Mouse (Mus musculus) mature B cell (primary cell): Measurements from ENCODE around the gene Rnf212b.

Source experiments
- in situ Hi-C: fragments of 300-500 bp; cut with MboI; formaldehyde crosslinking; loops from 2 replicates; pipeline ENCODE4 v1.14.3; 2019

Rnf212b gene

GRCm38 (mm10) chr14:54874165-54874564, 60.2 kb downstream of the Rnf212b start:
- in situ Hi-C loops = no loop called here

GRCm38 (mm10) chr14:54875844-54876538, 62.0 kb downstream of the Rnf212b start:
- in situ Hi-C loops = no loop called here

GRCm38 (mm10) chr14:54876539-54877047, 62.7 kb downstream of the Rnf212b start:
- in situ Hi-C loops = no loop called here

GRCm38 (mm10) chr14:54877048-54877715, 63.2 kb downstream of the Rnf212b start, which contains the start of gene Ppp1r3e:
Ppp1r3e (minus strand) TSS chr14:54877550.
- in situ Hi-C loops = no loop called here

- in situ Hi-C loops = no loop called here
Observed at GRCm38 (mm10) chr14:54883154-54884021, 69.4 kb downstream of the Rnf212b start, which contains the start of the genes Bcl2l2 and Gm20521. Bcl2l2 (plus strand) TSS chr14:54883377. Gm20521 (plus strand) TSS chr14:54883441.

- in situ Hi-C loops = no loop called here
Observed at GRCm38 (mm10) chr14:54884022-54884712, 70.2 kb downstream of the Rnf212b start.

GRCm38 (mm10) chr14:54885309-54885708, 71.4 kb downstream of the Rnf212b start:
- in situ Hi-C loops = no loop called here

- in situ Hi-C loops = no loop called here
Observed at GRCm38 (mm10) chr14:54892200-54892599, 78.3 kb downstream of the Rnf212b start, which contains the start of gene Pabpn1. Pabpn1 (plus strand) TSS chr14:54892500.

GRCm38 (mm10) chr14:54893651-54894181, 79.8 kb downstream of the Rnf212b start:
- in situ Hi-C loops = no loop called here

GRCm38 (mm10) chr14:54894296-54895151, 80.6 kb downstream of the Rnf212b start:
- in situ Hi-C loops = no loop called here

- in situ Hi-C loops = no loop called here
Observed at GRCm38 (mm10) chr14:54897445-54897844, 83.5 kb downstream of the Rnf212b start.

- in situ Hi-C loops = loop anchor here (10.0 kb wide), 1 partner anchor 114 kb away; the partner anchor contains the start of gene Ngdn
Observed at GRCm38 (mm10) chr14:54900383-54900782, 86.4 kb downstream of the Rnf212b start.

- in situ Hi-C loops = loop anchor here (10.0 kb wide), 1 partner anchor 111 kb away; the partner anchor contains the start of gene Ngdn
Observed at GRCm38 (mm10) chr14:54903641-54904040, 89.7 kb downstream of the Rnf212b start.
